Mouse (Mus musculus) urinary bladder, adult 2 months (tissue): Measurements from ENCODE around the gene S1pr3. TPM values are rescaled to one million over a fixed set of nuclear protein-coding genes. Genes with fewer than 3 reads are reported as not detected.
A peak's percentile ranks its signal among the peaks of the same experiment; 100 is the strongest.

Experiments used
- DNase-seq: peaks from one replicate; pipeline ENCODE4 v3.0.0; 2022; ENCODE audit warnings: low spot score
- polyA plus RNA-seq: library from polyadenylated mRNA; depleted of rRNA; stranded (reverse); fragments of >200 nt; gene quantifications from 2 replicates; pipeline ENCODE4 v1.2.3, GENCODE M21; 2012; rRNA removed

The S1pr3 gene
- polyA plus RNA-seq = 3.4 and 5.1 TPM in 2 replicates

DNA sequence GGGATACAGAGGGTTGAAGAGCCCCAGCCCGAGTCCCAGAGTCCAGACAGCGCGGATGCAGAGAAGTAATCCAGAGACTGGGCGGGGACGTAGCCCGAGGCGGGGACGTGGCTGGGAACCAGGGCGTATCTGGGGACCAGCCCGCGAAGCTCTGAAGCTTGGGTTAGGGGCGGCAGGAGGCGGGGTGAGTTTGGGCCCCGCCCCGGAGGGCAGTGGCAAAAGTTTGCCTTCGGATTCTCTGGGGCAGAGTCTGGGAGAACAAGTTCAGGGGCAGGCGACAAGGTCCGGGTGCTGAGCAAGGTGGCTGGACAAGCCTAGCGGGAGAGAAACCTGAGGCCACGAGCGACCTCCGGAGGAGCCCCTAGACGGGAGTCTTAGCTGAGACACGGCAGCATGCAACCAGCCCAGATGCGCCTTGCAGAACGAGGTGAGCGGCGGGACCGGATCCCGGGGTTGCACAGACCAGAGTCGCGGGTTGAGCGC, at the start of gene S1pr3:
Gene S1pr3, plus strand, starts transcription at position 121 of the 483 bp plus-strand sequence.
- DNase-seq = peak; percentile 35

DNA sequence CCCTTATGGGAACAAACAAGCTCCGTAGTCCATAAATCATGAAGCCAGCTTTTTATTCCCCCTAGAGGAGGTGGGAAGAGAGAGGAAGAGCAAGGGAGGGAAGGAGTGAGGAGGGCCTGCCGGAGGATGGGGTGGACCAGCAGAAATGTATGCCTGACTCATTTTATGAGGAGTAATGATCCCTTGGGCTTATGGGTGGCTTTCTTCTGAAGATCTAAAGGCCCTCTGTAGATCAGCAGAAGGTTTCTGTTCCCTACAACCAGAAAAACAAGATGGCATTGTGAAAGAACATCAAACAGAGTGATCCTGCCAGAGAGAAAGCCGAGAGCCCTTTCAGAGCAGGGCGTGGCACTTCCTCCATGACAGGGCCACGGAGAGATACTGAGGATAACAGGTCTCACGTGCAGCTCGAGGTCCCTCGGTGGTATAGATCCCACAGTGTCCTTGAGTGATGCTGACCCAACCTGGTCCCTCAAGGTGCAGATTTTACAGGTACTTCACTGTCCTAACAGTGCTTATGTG, 47.9 kb upstream of the S1pr3 start:
- no peak for DNase-seq

DNA sequence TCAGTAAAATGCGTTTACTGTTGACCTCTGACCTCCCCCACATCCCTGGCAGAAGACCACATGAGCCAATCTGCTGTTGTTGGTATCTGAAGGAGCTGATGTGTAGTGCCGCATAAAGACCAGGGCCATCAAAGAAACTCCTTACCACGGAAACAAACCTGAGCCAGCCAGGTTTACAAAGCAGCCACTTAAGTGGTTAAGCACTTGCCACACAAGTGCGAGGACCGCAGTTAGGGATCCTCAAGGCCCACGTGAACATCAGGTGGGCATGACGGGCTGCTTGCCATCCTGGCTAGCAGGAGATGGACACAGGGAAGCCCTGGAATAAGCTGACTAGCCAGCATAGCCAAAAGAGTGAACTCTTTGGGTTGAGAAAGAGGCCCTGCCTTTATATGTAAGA, 45.0 kb upstream of the S1pr3 start:
- DNase-seq = no peak

DNA sequence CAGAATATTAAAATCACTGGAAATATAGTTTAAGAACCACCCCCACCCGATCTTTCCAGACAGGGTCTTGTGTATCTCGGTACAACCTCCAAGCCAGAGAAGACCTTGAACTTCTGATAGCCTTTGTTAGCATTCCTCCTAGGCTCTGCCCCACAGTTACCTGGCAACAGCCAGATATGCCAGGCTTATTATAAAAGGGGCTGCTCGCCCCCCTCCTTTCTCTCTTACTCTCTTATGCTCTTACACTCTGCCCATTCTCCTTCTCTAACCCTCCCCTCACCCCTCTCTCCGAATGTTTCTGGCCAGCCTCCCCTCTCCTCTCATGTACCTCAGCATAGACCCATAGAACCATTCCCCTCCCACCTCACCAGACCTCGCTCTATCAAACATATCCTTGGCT, 44.5 kb upstream of the S1pr3 start:
- no peak for DNase-seq

DNA sequence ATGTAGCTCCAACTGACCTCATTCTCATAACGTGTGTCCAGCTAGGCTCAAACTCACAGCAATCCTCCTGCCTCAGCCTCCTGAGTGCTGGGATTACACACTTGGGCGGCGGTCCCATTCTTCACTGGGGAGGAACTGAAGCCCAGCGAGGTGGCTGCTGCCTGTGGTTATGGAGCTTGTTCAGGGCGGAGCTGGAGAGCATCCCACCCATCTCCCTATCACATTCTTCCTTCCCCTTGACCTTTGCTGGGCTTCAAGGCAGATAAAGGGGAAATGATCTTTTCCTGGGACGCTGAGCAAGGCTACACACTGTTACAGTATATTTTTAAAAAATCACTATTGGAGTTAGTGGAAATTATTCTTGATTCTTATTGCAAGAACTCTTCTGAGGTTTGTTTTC, 43.2 kb upstream of the S1pr3 start:
- DNase-seq = no peak

DNA sequence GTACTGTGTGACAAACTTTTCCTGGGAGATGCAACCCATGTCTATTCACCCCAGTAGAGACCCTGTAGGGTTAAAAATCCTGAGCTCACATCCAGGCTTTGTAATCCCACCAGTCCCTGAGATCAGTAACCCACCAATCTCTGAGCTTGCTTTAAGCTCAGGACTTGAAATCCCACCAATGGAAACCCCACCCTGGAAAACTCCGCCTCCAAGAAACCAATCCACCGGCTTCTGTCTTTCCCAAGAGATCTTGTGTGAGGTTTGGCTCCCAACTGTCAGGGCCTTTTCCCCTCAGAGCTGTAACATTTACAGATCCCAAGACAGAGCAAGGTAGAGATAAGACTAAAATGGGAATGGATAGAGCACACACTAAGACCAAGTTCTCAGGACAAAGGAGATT, 40.1 kb upstream of the S1pr3 start:
- no peak for DNase-seq

DNA sequence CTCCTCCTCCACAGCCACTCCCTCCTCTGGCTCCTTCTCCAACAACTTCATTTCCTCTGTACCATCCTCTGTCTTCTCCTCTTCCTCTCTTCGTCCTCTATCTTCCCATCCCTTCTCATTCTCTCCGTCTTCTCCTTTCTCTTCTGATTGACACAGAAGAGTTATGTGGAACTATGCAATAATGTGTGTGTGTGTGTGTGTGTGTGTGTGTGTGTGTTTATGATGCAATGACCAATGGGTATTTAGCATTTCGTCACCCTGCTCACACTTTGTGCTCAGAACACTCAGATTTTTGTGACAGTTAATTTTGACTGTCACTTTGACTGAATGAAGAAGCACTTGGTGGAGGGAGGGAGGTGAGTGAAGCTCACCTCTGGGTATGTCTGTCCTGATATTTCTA, 39.1 kb upstream of the S1pr3 start:
- DNase-seq = no peak

DNA sequence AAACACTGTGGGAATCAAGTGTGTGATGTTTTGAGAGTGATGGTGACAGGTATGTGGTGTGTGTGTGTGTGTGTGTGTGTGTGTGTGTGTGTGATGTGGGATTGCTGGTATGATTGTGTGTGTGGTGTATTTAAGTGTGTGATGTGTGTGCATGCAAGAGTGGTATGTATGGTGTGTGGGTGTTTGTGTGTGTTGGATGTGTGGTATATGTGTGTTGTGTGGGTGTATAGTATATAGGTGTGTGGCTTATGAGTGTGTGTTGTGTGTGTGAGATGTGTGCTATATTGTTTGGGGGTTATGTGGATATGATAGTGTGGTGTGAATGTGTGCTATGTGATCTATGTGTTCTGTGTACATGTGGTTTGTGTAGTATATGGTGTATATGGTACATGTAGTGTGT, 35.4 kb upstream of the S1pr3 start:
- DNase-seq = no peak

DNA sequence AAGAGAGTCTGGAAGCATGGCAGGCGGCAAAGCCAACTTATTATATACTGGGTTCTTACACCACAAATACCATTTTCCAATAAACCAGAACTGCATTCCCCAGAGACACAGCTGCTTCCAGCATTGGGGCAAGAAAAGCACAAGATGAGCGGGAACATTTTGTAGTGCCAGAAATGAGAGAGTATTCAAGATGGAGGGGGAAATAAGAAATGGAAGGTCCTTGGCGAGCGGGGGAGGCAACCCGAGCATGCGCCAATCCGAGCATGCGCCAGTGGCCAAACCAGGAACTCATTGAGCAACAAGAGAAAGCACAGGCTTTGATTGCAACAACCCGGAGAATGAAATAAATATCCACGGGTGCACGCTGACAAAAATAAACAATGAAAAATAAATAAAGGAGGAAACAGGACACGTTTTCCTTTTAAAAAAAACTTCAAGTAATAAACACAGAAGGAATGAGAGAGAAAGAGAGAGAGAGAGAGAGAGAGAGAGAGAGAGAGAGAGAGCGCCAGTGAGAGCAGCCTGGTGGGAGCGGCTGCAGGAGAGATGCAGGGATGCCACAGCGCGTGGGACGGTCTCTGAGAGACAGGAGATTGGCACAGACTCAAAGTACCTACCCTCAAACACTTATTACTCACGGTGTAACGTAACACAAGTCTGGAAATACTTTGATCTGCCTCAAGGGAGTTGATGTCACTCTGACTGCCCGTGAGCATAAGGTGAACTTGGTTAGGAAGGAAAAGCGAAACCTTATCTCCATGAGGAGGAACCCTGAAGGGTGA, 34.2 kb upstream of the S1pr3 start:
- DNase-seq = no peak

DNA sequence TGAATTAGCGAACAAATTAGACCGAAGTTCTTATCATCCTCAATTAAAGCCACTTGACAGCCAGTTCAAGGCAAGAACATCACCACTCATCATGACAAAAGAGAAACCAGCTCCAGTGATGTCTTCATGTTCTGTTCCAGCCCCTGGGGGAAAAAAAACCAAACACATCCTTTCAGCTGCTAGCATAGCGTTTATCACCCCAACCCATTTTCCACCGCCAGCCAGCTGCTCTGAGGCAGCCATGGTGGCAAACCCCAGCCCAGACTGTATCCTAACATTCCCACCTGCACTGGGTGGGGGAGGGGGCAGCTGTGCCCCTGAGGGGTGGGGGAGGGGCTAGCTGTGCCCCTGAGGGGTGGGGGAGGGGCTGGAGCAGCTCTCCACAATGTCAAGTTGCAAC, 30.3 kb upstream of the S1pr3 start:
- no peak for DNase-seq

DNA sequence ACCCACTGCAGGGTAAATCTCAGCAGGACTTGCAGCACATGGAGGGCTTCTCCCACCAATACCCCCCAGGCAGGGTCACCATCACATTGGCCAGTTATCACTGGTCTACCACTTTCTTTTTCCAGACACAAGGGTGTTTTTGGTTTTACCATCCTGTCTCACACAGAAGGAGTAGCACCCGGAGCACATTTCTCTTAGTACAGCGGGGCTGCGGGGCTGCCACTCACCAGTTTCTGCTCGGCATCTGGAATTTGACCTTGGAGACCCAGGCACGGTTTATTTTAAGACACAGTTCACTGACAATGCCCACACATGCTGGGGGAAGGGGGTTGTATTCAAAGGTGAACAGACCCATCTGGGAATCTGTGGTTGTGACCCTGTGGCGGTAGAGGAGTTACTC, 28.8 kb upstream of the S1pr3 start:
- DNase-seq = no peak

DNA sequence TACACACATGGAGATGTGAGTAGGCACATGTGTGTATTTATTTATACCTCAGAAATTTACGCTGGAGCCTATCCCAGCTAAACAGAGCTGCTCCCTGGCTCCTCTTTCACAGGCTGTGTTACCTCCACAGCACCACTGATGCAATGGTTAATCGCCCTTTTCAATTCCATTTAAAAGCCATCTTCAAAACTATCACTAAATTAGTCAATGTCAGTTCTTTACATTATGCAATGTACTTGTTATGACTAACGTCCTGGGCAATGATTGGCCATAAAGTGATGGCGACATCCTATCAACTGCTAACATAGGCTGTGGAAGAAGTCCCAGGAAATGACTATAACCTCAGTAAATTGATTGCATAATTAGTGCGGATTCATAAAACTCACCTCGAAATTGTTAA, 26.9 kb upstream of the S1pr3 start:
- no peak for DNase-seq

DNA sequence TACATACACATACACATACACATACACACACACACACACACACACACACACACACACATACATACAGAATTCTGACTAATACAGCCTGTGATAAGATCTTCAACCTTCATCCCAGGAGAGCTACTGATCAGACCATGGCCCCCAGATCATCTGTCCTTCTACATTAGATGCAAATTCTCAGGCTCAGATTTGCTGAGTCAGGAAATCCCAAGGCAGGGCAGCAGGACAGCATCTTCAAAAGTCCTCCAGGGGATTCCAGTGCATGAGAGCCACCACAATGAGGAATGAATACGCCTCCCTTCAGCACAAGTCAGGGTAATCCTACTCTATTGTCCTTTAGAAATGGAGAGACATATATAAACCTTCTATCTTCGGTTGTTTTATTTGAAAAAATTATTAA, 23.5 kb upstream of the S1pr3 start:
- no peak for DNase-seq

DNA sequence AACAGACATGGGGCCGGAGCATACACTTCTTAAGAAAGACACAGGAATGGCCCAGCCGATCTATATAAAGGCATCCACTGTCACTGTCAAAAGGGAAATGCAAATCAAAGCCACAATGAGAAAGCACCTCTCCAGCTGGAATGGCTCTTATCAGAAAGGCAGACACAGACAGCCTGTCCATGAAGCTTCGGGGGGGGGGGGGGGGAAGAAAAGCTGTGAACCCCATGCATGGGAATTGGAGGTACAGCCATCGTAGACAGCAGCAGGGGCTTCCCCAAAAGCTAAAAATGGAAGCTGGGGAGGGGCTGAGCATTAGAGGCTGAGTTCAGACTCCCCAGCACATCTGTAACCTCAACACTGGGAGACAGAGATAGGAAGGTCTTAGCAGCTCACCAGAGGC, 20.5 kb upstream of the S1pr3 start:
- no peak for DNase-seq

DNA sequence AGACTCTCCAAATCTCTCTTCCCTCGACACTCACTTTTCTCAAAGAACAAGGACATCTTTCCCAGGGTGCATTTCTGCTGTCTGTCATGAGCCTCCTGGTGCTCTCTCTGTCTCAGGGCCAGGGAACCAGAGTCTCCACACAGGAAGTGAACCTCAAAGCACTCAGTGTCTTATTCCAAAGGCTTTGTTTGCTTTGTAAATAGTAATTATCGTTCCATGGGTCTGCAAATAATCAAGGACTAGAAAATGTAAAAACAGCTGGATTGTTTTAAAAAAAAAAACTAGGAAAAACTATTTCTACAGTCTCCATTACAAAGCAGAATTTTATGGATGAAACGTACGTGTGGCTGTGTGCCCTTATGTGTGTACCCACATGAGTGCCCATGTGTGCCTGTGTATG, 18.0 kb upstream of the S1pr3 start:
- DNase-seq = no peak

DNA sequence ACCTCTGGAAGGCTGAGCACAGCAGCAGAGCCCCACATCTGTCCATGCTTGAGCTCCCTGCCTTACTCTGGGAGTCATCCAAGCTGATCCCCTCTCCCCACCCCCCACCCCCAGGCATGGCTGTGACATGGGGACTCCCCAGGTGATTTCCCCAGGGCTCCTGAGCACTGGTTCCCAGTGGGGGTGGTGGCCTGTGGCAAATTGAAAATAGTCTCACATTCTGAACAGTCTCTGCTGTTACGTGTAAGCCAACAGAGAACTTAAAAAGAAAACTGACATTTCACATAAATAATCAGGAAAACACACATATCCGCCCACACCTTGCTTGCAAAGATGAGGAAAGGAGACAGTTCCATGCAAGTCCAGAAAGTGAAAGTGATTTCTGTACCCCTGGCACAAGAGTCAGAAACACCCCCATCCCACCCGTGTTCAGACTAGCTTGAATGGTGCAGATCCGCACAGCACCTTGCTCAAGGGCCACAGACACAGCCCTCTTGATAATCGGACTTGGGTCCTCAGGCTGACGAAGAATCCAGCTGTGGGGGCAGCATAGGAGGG, 17.0 kb upstream of the S1pr3 start:
- no peak for DNase-seq

DNA sequence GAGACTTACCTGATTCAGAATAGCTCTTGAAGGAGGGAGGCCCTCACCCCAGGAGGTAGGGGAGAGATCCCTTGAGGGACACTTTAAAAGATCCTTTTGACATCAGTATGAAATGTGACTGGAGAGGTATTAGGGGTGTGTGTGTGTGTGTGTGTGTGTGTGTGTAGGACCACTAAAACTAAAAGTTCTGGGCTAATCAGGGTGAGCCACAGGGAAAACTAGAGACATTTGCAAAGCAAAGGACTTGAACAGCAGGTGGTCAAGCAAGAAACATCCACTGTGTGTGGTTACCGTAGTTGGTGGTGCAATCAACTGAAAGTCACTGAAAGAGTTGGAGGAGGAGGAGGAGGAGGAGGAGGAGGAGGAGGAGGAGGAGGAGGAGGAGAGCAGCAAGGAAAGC, 16.2 kb upstream of the S1pr3 start:
- no peak for DNase-seq

DNA sequence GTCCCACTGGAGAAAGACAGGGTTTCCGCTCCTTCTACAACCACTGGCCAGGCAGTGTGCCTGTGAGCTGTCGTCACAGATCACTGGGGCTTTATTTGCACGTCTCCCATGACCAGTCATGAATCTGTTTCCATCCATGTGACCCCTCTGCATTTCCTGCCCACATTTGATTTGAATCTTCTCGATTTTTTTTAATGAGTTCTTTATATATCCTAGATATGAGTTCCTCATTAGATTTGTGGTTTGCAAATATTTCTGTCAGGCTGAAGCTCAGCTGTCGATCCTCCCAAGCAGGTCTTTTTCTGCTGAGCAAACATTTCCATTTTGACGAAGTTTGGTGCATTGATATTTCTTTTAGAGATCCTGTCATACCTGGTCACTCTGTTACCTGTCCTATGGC, 10.6 kb upstream of the S1pr3 start:
- no peak for DNase-seq

DNA sequence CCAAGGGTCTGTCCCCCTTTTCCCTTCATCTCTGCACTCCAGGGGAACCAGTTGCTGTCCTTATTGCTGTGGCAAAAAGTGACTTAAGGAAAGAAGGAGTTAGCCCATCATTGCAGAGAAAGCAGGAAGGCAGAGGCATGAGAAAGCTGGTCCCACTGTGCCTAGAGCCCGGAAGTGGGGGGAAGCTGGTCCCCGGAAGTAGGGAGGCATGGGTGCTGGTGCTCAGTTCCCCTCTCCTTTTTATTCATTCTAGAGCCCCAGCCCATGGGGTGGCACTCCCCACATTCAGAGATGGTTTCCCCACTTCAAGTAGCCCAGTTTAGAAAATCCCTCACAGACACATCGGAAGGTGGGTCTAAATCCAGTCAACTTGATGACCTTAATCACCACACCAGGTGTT, 8.9 kb upstream of the S1pr3 start:
- DNase-seq = no peak

DNA sequence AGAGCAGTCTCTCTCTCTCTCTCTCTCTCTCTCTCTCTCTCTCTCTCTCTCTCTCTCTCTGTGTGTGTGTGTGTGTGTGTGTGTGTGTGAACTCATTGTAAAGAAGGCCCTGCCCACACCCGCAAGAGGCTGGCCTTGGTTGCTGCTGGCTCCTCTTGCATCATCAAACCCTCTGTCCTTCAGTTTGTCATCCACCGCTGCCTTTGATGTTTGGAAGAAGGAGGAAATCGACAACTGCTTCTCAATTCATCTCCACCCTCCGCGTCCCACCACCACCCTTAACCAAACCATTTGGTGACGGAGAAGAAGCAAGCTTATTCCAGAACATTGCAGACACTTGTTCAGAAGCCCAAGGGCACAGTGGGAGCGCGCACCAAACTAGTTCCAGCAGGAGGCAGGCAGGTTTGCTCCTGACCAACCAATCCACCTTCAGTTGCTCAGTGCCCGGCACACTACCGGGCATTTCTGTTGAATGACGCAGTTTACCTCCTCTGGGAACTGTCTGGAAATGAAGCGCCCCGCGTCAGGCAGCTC, 8.2 kb upstream of the S1pr3 start:
- peak; percentile 32 for DNase-seq

DNA sequence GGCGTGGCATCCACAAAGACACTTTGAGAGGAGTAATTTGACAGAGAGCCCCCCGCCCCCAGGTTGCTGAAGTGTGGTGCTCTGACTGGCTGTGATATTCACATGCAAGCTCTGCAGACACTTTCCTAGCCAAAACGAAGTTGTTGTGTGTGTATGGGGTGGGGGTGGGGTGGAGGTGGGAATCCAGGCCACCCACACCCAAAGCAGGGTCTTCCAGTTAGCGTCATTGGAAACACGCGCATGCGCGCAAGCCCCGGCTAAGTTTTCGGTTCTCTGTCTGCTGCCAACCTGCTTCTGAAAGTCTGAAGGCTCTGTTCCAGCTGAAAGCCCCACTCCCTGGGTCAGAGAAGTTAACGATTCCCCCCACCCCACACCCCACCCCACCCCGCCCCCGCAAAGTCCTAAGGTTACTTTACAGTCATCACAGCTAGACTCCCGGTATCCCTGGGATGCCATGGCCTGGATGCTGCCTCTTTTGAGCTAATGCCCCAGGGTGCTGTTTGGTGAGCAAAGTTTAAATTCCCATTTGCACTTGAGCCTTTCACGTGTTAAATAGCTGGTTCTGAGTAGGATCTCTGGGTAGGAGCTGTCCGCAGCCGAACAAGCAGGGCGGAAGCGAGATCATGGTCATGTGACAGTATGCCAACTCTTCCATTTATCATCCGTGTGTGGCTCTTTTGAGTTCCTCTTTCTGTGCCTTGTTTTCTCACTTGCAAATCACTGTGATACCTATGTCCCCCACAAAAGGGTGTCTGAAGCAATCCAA, 7.5 kb upstream of the S1pr3 start:
- no peak for DNase-seq

DNA sequence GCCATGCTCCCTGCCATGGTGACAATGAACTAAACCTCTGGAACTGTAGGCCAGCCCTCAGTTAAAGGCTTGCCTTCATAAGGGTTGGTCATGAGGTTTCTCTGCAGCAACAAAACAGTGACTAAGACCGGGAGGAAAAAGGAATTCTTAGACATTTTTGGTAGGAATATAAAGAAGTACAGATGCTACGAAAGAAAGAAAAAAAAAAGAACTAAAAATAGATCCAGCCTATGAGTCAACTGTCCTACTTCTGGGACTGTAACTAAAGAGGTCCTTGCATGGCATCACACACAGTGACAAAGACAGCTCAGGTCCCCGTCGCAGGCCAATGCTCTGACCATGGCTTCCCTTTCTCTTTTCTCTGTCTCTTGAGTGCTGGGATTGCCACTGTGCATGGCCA, 3.9 kb upstream of the S1pr3 start:
- no peak for DNase-seq
